Mouse (Mus musculus): Measurements from ENCODE around the gene Cdc42ep1. TPM values are rescaled to one million over a fixed set of nuclear protein-coding genes. Genes with fewer than 3 reads are reported as not detected.
"Not testable (repeated sequence)": the region's sequence is repeated elsewhere in the genome, so short reads cannot be mapped to it uniquely, and the experiment has no call there.

Cdc42ep1 gene
- polyA plus RNA-seq, 1 experiment from 2014 or later: 17.0 TPM

DNA sequence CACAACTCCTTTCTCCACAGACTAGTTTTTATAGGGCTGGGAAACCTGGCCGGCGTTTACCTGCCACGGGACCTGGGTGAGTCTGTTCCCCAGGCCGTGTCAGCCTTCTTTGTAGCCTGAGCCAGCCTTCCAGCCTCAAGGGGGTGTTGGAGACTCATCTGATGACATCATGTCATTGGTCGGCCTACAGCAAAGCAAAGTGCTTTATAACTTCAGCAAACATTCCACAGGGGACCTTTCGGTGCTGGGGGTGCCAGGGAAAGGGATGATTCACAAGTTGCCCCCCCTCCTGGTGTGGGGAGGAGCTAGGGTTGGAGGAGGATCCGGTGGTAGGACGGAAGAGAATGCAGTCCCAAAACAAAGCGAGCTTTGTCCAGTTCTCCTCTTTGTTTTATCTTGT is 2.4 kb downstream of the Cdc42ep1 start:
- peak; percentile 61 for ATAC-seq
- H3K4me1 ChIP-seq (replicated peaks; ENCODE audit: control insufficient read depth, insufficient read depth, low read length): peaks cover 9% of the 10 kb centered on the region
- H3K27ac ChIP-seq (ENCODE audit: low read depth, low read length): peak overlapping the region; percentile 91; the same call in 1 of the 2 replicates
- no peaks in the 10 kb centered on the region for H3K27me3 ChIP-seq (replicated peaks; ENCODE audit: control insufficient read depth, insufficient read depth, low read length)
- TF ChIP-seq CTCF (IDR thresholded peaks at IDR 0.05; ENCODE audit: low read depth): peak; percentile 54
- H3K4me3 ChIP-seq (ENCODE audit: low read depth, low read length): peak overlapping the region; percentile 68
- H3K9me3 ChIP-seq (ENCODE audit: control insufficient read depth): no peaks in the 10 kb centered on the region
- 12% methylated on average over 9 of the region's 9 CpGs for WGBS
- peak overlapping the region; percentile 92 for H3K4me2 ChIP-seq (replicated peaks; ENCODE audit: low read depth)
- H3K36me3 ChIP-seq (ENCODE audit: control insufficient read depth, insufficient read depth): peaks cover 11% of the 10 kb centered on the region; the same call in 1 of the 2 replicates
- H3K9ac ChIP-seq (ENCODE audit: low read depth, low read length): no peak overlapping the region

DNA sequence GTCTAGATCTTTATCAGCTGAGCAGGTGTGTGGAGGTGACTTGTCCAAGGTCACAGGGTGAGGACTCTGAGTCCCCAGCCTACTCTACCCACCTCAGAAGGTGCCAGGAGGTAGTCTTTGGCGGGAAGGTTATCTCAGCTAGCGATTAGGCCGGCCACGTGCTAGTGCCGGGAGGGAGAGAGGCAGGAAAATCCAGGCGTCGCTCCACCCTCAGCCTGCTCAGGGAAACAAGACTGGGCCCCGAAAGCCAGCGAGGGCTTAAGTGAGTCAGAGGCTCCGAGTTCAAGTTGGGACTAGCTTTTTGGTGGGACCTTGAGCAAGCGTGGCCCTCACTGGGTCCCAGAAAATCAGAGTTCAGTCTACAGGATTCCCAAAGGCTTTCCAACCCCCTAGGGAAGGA is 2.9 kb downstream of the Cdc42ep1 start:
- Histone ChIP-seq H3K4me3 (ENCODE audit: low read depth, low read length) (peak overlapping the region; percentile 68; the same call in 1 of the 2 replicates), H3K9me3 (ENCODE audit: control insufficient read depth) (no peaks in the 10 kb centered on the region), H3K4me1 (replicated peaks; ENCODE audit: control insufficient read depth, insufficient read depth, low read length) (peaks cover 9% of the 10 kb centered on the region), H3K9ac (ENCODE audit: low read depth, low read length) (no peak overlapping the region), H3K27ac (ENCODE audit: low read depth, low read length) (peak overlapping the region; percentile 91; the same call in 1 of the 2 replicates), H3K4me2 (replicated peaks; ENCODE audit: low read depth) (peak overlapping the region; percentile 92), H3K36me3 (ENCODE audit: control insufficient read depth, insufficient read depth) (peaks cover 11% of the 10 kb centered on the region; the same call in 1 of the 2 replicates), H3K27me3 (replicated peaks; ENCODE audit: control insufficient read depth, insufficient read depth, low read length) (no peaks in the 10 kb centered on the region)
- WGBS: 27% methylated on average over 11 of the region's 11 CpGs
- TF ChIP-seq CTCF (IDR thresholded peaks at IDR 0.05; ENCODE audit: low read depth): no peak
- ATAC-seq: peak; percentile 29

DNA sequence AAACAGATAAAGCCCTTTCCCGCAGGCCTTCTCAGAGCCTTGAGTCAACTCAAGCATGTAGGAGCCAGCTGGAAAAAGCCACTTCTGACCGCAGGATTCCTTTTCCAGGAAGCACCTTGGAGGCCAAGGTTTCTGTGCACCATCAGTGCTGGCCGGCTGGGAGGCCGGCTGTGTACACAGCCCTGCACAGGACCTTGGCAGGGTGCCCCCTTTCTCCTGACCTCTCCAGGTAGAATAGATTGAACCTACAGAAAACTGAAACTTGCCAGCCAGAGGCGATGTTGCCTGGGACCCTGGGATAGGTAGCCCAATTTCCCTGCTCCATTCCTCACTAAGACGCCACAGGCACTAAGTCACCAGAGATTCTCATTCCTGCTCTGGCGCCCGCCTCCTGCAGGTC is 3.4 kb downstream of the Cdc42ep1 start:
- no peak for TF ChIP-seq CTCF (IDR thresholded peaks at IDR 0.05; ENCODE audit: low read depth)
- H3K4me1 ChIP-seq (replicated peaks; ENCODE audit: control insufficient read depth, insufficient read depth, low read length): peaks cover 13% of the 10 kb centered on the region; the same call in 1 of the 2 replicates
- ATAC-seq: no peak
- no peaks in the 10 kb centered on the region for H3K9me3 ChIP-seq (ENCODE audit: control insufficient read depth)
- H3K4me2 ChIP-seq (replicated peaks; ENCODE audit: low read depth): peak overlapping the region; percentile 92
- 52% methylated on average over 8 of the region's 8 CpGs for WGBS
- H3K27me3 ChIP-seq (replicated peaks; ENCODE audit: control insufficient read depth, insufficient read depth, low read length): no peaks in the 10 kb centered on the region
- H3K9ac ChIP-seq (ENCODE audit: low read depth, low read length): no peak overlapping the region
- H3K27ac ChIP-seq (ENCODE audit: low read depth, low read length): no peak overlapping the region
- H3K4me3 ChIP-seq (ENCODE audit: low read depth, low read length): no peak overlapping the region
- H3K36me3 ChIP-seq (ENCODE audit: control insufficient read depth, insufficient read depth): peaks cover 11% of the 10 kb centered on the region; the same call in 1 of the 2 replicates

DNA sequence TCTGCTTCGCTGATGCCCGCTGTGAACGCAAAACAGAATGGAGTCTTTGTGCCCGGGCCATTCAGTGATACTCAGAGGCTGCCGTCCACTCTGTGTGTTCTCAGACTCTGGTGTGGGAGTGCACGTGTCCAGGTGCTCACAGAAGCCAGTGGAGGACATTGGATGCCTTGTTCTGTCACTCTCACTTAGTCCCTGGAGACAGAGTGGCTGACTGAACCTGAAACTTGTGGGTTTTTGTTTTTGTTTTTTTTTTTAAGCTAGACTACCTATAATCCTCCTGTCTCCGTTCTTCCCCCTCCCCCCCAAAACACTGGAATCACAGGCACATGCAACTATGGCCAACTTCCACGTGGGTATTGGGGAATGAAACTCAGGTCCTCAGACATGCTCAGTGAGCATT is 3.9 kb downstream of the Cdc42ep1 start:
- no peak overlapping the region for H3K4me2 ChIP-seq (replicated peaks; ENCODE audit: low read depth)

DNA sequence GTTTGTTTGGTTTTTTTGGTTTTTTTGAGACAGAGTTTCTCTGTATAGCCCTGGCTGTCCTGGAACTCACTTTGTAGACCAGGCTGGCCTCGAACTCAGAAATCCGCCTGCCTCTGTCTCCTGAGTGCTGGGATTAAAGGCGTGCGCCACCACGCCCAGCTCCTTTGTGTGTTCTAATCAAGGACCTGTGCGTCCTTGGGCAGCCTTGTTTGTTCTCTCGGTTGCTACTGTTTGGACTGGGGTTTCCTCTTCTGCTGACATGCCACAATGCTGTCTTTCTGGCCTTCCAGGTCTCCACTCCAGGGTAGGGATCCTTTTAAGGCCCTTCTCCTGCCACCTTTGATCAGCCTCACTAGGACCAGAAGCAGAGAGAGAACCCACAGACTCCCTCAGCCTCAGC is 4.4 kb downstream of the Cdc42ep1 start:
- H3K27ac ChIP-seq (ENCODE audit: low read depth, low read length); H3K4me3 ChIP-seq (ENCODE audit: low read depth, low read length); H3K27me3 ChIP-seq (replicated peaks; ENCODE audit: control insufficient read depth, insufficient read depth, low read length); ATAC-seq; H3K4me2 ChIP-seq (replicated peaks; ENCODE audit: low read depth); H3K9me3 ChIP-seq (ENCODE audit: control insufficient read depth); H3K9ac ChIP-seq (ENCODE audit: low read depth, low read length): not testable (repeated sequence)
- WGBS: 69% methylated on average over 6 of the region's 7 CpGs
- Histone ChIP-seq H3K36me3 (ENCODE audit: control insufficient read depth, insufficient read depth) (peaks cover 11% of the 10 kb centered on the region; the same call in 1 of the 2 replicates), H3K4me1 (replicated peaks; ENCODE audit: control insufficient read depth, insufficient read depth, low read length) (peaks cover 18% of the 10 kb centered on the region; the same call in 1 of the 2 replicates)

More for the DNA sequence above, 3.9 kb downstream of the Cdc42ep1 start:
- no peak for TF ChIP-seq CTCF (IDR thresholded peaks at IDR 0.05; ENCODE audit: low read depth)
- WGBS: 74% methylated on average over 8 of the region's 8 CpGs
- ATAC-seq: no peak
- H3K27ac ChIP-seq (ENCODE audit: low read depth, low read length): no peak overlapping the region
- peaks cover 18% of the 10 kb centered on the region; the same call in 1 of the 2 replicates for H3K4me1 ChIP-seq (replicated peaks; ENCODE audit: control insufficient read depth, insufficient read depth, low read length)
- H3K9me3 ChIP-seq (ENCODE audit: control insufficient read depth): no peaks in the 10 kb centered on the region
- peaks cover 11% of the 10 kb centered on the region; the same call in 1 of the 2 replicates for H3K36me3 ChIP-seq (ENCODE audit: control insufficient read depth, insufficient read depth)
- no peaks in the 10 kb centered on the region for H3K27me3 ChIP-seq (replicated peaks; ENCODE audit: control insufficient read depth, insufficient read depth, low read length)
- no peak overlapping the region for H3K4me3 ChIP-seq (ENCODE audit: low read depth, low read length)
- no peak overlapping the region for H3K9ac ChIP-seq (ENCODE audit: low read depth, low read length)

DNA sequence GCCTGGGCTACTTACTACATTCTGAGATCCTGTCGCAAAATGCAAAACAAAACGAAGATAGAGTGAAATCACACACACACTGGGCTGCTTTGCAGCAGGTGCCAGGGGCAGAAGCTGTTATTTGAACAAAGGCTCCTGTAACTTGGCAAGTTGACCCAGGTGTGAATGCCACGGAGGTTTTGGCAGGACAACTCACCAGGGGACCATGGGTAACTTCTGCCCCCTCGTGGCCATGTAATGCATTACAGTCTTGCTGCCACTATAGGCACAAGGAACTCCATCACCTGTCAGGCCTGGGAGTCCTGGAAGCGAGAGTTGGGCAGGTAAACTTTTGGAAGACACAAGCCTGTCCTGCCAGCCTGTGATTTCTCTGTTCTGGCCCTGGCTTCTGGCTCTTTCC is 6.0 kb downstream of the Cdc42ep1 start:
- H3K4me1 ChIP-seq (replicated peaks; ENCODE audit: control insufficient read depth, insufficient read depth, low read length): peaks cover 18% of the 10 kb centered on the region; the same call in 1 of the 2 replicates
- no peak overlapping the region for H3K9ac ChIP-seq (ENCODE audit: low read depth, low read length)
- WGBS: 26% methylated on average over 5 of the region's 5 CpGs
- ATAC-seq: no peak
- H3K27ac ChIP-seq (ENCODE audit: low read depth, low read length): no peak overlapping the region
- peak; percentile 96 for TF ChIP-seq CTCF (IDR thresholded peaks at IDR 0.05; ENCODE audit: low read depth)
- no peaks in the 10 kb centered on the region for H3K9me3 ChIP-seq (ENCODE audit: control insufficient read depth)
- H3K4me2 ChIP-seq (replicated peaks; ENCODE audit: low read depth): no peak overlapping the region
- H3K36me3 ChIP-seq (ENCODE audit: control insufficient read depth, insufficient read depth): peaks cover 11% of the 10 kb centered on the region; the same call in 1 of the 2 replicates
- H3K4me3 ChIP-seq (ENCODE audit: low read depth, low read length): no peak overlapping the region
- H3K27me3 ChIP-seq (replicated peaks; ENCODE audit: control insufficient read depth, insufficient read depth, low read length): no peaks in the 10 kb centered on the region

All from intestine, postnatal 0 days (tissue).